Mouse (Mus musculus) olfactory bulb, adult 2 months (tissue): ENCODE results near the gene Zfhx3. TPM values are rescaled to one million over a fixed set of nuclear protein-coding genes. Genes with fewer than 3 reads are reported as not detected.
A peak's percentile ranks its signal among the peaks of the same experiment; 100 is the strongest.

Source experiments
- H3K27ac ChIP-seq: fragments of 200-500 bp; 2 replicates; pipeline ENCODE4 v1.5.1; 2012; ENCODE audit warnings: low read depth, low read length; ENCODE audit not compliant: insufficient read depth
- H3K4me1 ChIP-seq: fragments of 200-500 bp; 2 replicates; pipeline ENCODE4 v1.6.1; 2012; ENCODE audit warnings: low read length; ENCODE audit not compliant: control insufficient read depth, insufficient read depth
- H3K4me3 ChIP-seq: fragments of 200-500 bp; 2 replicates; pipeline ENCODE4 v1.5.1; 2012; ENCODE audit warnings: mild to moderate bottlenecking, low read depth, low read length, moderate library complexity; ENCODE audit not compliant: insufficient read depth
- CTCF ChIP-seq: fragments of 200-500 bp; IDR thresholded peaks from 2 replicates; pipeline ENCODE4 v1.5.1; 2012; ENCODE audit warnings: low read depth, mild to moderate bottlenecking, low read length, moderate library complexity; ENCODE audit not compliant: insufficient read depth
- POLR2A ChIP-seq: fragments of 200-500 bp; IDR thresholded peaks from 2 replicates; pipeline ENCODE4 v1.6.1; 2012; ENCODE audit warnings: mild to moderate bottlenecking, low read depth, low read length, moderate library complexity; ENCODE audit not compliant: insufficient read depth
- whole genome bisulfite sequencing: fragments of 180-500 bp; shearing (Covaris S2); methylation state at CpG from one replicate; pipeline ENCODE4 v1.1.7; 2018; 5-methylcytosine and 5-hydroxymethylcytosine counted together
- polyA plus RNA-seq: library from polyadenylated mRNA; stranded (reverse); fragments of >200 nt; gene quantifications from 2 replicates; pipeline ENCODE4 v1.2.4, GENCODE M21; 2012; ENCODE audit warnings: low replicate concordance; ENCODE audit not compliant: missing spikeins, insufficient read depth, insufficient read length

Zfhx3 gene
- polyA plus RNA-seq, 1 experiment, result not detected

DNA sequence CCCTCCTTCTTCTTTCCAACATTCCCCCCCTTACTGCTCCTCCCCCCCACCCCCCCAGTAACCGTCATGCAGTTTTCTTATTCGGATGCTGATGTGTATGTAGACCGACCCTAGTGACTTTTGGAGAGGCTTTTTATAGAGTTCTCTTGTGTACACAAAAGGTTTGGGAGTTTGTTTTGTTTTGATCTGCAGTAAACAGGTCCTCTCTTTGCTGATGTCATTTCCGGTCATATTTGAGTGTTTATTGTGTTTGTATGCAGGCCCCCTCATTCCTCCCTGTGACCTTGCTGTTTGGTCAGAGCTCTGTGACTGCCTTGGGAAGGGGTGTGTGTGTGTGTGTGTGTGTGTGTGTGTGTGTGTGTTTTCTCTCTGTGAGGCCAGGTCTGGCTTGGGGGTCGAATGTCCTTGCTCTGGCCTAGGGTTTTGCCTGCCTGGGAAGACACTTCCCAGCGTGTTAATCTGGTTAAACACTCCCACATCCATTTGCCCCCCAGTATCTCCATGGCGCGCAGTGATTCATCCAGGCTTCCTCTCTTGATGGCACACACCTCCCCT, 766.5 kb downstream of the Zfhx3 start:
- Histone ChIP-seq H3K27ac (no peak overlapping the region), H3K4me3 (no peak overlapping the region), H3K4me1 (peaks cover 7% of the 10 kb centered on the region)
- no peak for TF ChIP-seq POLR2A
- no peak for TF ChIP-seq CTCF
- 86% methylated on average over 8 of the region's 8 CpGs for WGBS

DNA sequence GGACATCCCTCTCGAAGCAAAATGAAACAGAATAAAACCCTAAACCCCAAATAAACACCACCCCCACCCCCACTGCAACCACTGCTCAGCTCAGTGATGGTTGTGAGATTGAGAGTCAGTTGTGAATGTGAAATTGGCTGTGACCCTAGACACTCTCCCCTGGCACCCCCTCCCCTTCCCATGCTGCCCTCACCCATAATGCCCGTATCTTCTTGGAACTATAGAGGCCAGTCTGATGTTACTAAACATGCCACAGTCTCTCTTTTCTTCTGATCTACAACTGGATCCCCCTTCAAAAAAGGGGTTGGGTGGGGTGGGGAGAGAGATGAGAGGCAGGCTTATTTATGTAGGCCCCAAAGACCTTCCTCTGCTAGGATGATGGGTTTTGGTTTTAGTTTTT, 767.0 kb downstream of the Zfhx3 start:
- no peak for TF ChIP-seq CTCF
- TF ChIP-seq POLR2A, result no peak
- Histone ChIP-seq H3K4me3 (no peak overlapping the region), H3K4me1 (peaks cover 8% of the 10 kb centered on the region), H3K27ac (no peak overlapping the region)
- 96% methylated on average over 2 of the region's 2 CpGs for WGBS

DNA sequence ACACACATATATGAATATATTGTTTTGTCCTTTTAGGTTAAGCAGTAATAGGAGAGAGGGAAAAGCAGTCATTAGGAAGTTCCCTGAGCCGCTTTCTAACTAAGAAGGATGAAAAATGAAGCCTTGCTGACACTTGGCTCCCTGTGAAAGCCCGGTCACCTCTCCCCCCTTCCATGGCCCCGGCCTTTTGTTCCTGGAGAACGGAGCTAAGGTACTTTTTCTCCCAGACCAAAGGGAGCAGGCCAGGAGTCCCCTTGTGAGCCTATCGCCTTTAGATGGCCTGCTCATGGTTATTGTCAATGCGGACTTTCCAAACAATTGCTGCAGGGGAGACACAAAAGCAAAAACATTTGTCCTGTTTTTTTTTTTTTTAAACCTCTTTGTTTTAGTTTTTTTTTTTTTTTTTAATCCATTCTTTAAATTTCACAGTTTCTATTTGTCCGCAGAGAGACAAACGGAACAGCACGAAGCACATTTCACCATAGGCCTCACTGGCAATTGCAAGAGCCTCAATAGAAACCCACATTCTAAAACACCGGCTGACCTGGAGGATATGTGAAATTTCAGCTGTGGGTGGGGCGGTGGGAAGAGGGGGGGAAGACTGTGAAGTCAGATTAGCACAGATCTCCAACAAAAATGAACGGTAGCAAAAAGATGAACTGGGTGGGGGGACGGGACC, 767.6 kb downstream of the Zfhx3 start:
- TF ChIP-seq POLR2A, result no peak
- TF ChIP-seq CTCF, result no peak
- Histone ChIP-seq H3K4me1 (peaks cover 7% of the 10 kb centered on the region), H3K4me3 (no peak overlapping the region), H3K27ac (no peak overlapping the region)
- WGBS, result 89% methylated on average over 13 of the region's 13 CpGs

DNA sequence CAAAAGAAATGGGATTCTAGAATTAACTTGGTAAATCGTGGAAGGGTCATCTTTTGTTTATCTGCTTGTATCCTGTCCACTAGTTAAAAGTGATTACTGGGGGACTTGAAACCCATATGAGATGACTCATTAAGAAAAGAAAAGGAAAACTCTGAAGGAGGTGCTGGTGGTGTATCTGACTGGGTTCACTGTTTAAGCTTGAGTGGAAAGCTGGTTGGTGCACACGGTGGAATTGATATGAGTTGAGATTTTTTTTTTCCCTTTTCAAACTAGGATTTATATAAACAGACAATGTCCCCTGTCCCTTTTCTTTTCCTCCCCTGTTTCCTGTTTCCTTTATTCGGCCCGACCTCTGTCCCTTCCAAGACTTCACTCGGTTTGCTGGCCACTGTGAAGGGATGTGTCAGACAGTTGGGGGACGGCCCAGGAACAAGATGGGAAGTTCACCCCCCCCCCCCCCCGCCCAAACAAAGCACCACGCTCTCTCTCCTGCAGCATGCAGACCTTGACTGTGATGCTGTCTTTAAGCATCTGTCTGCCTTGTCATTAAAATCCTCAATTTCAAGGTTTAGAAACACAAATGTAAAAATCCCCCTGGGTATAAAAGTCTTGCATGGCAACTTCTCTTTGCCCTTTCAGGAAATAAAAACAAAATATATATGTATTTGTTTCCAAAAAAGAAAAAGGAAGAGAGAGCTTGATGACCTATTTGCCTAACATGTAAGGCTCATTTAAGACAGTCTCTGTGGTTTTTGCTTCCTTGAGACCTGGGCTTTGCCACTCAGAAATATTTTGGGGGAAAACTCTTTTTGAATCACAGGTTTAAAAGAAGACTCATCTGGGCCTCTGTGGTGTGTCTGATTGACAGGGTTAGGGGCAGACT, 768.4 kb downstream of the Zfhx3 start:
- Histone ChIP-seq H3K4me3 (no peak overlapping the region), H3K27ac (no peak overlapping the region), H3K4me1 (peaks cover 9% of the 10 kb centered on the region)
- TF ChIP-seq POLR2A (no peak), CTCF (no peak)
- WGBS, result 74% methylated on average over 8 of the region's 8 CpGs

DNA sequence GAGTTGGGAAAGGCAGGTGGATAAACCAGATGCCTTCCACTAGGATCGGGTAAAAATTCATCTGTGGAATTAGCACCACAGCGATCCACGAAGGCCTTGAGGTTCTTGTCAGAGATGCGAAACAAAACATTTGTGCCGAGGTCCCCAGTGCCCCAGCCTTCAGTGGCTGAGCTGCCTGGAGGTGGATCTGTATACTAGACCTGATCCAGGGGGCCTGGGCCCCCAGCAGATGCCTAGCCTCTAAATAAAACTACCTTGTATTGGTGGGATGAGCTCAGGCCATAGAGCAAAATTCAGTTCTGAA, 769.0 kb downstream of the Zfhx3 start:
- TF ChIP-seq CTCF (no peak), POLR2A (no peak)
- H3K4me1 ChIP-seq, result peaks cover 9% of the 10 kb centered on the region
- H3K27ac ChIP-seq, result no peak overlapping the region
- no peak overlapping the region for H3K4me3 ChIP-seq
- WGBS, result 92% methylated on average over 5 of the region's 5 CpGs

DNA sequence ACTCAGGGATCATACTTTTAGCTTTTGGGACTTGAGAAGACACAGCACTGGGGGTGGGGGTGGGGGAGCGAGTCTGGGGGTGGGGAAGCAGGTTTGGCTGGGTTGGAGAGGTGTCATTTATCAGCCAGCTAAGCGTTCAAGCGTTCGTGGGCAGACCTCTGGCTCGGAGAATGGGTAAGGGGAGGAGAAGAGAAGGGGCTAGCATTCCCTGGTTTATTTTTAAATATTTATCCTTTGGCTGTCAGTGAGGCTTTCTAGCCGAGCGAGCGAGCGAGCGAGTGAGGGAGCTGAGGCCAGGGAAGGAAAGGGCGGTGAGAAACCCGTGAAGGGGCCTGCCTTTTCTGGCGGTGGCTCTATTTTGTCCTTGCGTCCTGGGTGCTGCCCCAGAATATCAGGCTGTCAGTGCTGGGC, 769.6 kb downstream of the Zfhx3 start:
- Histone ChIP-seq H3K4me3 (no peak overlapping the region), H3K27ac (no peak overlapping the region), H3K4me1 (peaks cover 9% of the 10 kb centered on the region)
- 90% methylated on average over 14 of the region's 14 CpGs for WGBS
- no peak for TF ChIP-seq POLR2A
- TF ChIP-seq CTCF, result no peak

DNA sequence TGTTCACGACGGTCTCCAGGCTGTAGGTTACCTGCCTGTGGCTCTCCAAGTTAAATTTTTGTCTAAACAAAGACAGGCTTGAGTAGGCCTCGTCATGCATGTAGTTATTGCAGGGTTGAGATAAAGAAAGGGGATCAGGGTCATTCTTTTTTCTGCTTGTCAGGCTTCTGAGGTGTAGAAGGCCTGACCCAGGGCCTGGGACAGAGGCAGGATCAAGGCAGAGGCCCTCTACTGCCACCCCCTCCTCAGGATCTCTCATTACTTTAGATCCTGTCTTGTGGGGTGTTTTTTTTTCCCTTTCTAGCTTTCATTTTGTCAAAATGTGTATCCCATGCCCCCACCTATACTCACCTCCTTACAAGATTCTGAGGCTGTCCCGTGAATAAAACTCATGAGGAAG, 770.2 kb downstream of the Zfhx3 start:
- WGBS, result 90% methylated on average over 4 of the region's 4 CpGs

DNA sequence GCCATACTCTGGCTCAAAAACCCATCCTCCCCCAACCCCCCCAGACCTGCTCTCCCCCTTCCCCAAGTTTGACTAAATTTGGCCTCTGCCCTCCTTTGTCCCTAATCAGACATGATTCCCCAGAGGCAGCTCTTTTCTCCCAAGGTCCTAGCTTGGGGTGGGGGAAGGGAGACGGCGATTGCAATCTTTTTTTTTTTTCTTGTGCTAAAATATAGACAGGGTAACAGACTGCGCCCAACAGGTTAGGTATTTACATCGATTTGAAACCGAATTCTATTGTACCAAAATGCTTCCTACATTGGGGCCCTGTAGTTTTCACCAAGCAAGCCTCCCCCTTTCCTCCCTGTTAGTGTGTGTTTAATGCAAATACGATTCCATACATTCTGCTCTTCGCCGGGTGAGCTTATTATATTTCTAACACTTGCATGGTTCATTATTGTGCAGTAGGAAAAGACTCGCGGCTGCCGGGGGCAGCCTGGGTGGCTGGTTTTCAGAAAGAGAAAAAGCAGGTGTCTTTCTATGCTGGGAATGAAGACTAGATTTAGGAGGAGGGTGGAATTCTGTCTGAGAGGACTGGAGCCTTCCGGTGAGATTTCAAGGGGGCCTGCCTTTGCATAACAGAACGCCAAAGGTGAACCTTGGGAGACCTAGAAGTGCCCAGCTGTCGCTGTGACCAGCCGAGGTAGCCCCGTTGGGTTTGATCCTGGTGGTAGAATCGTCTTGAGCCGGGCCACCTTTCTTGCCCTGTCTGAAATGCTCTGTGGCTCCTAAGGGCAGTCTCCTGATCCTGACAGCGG, 771.1 kb downstream of the Zfhx3 start:
- Histone ChIP-seq H3K4me3 (no peak overlapping the region), H3K27ac (no peak overlapping the region), H3K4me1 (peaks cover 9% of the 10 kb centered on the region)
- TF ChIP-seq CTCF (no peak), POLR2A (no peak)
- 85% methylated on average over 19 of the region's 19 CpGs for WGBS

More for the DNA sequence above, 770.2 kb downstream of the Zfhx3 start:
- Histone ChIP-seq H3K27ac (no peak overlapping the region), H3K4me3 (no peak overlapping the region), H3K4me1 (peaks cover 9% of the 10 kb centered on the region)
- TF ChIP-seq POLR2A (no peak), CTCF (no peak)

DNA sequence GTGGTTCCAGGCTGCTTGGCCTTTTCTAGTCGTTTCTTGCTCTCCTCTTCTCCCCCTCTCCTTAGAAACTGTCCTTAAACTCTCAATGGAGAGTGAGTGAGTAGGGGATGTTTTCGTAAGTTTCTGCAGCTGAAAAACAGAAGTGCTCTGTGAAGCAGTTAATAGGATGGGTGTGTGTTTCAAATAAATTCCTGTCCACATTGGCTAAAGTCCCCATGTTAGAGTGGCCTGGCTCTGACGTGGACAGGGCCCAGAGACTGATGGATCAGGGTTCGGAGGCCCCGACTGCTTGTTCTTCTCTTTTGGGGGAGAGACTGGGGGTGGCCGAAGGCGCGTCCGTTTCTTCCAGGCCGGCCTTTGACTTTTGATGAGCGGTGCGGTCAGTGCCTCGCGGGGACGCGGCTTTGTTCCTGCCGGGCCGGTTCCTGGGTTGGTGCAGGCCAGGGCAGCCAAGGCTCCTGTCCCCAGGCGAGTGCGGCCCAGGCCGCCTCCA, 771.7 kb downstream of the Zfhx3 start:
- TF ChIP-seq CTCF (no peak), POLR2A (no peak)
- H3K27ac ChIP-seq, result no peak overlapping the region
- 20% methylated on average over 21 of the region's 21 CpGs for WGBS
- peaks cover 9% of the 10 kb centered on the region for H3K4me1 ChIP-seq
- H3K4me3 ChIP-seq, result peak overlapping the region; percentile 49
